Mouse (Mus musculus) neural tube, embryonic 15.5 days (tissue): ENCODE results near the gene Phf24. TPM values are rescaled to one million over a fixed set of nuclear protein-coding genes. Genes with fewer than 3 reads are reported as not detected.

Source experiments
- ATAC-seq: fragments of 200-750 bp; cut with Nextera tagmentation; 2 replicates; pipeline ENCODE4 v1.8.0; 2017; ENCODE audit warnings: mild to moderate bottlenecking, moderate TSS enrichment, moderate library complexity; ENCODE audit not compliant: low FRiP score
- H3K27ac ChIP-seq: fragments of 300-500 bp; sonication (generic); replicated peaks from 2 replicates; pipeline ENCODE4 v1.5.1; 2015; ENCODE audit warnings: mild to moderate bottlenecking, inconsistent platforms
- H3K27me3 ChIP-seq: fragments of 300-500 bp; sonication (generic); replicated peaks from 2 replicates; pipeline ENCODE4 v1.6.1; 2015; ENCODE audit warnings: inconsistent platforms
- H3K36me3 ChIP-seq: fragments of 300-500 bp; sonication (generic); 2 replicates; pipeline ENCODE4 v1.6.1; 2015; ENCODE audit warnings: inconsistent platforms
- H3K4me1 ChIP-seq: fragments of 300-500 bp; sonication (generic); 2 replicates; pipeline ENCODE4 v1.6.1; 2015; ENCODE audit warnings: inconsistent platforms
- H3K4me2 ChIP-seq: fragments of 300-500 bp; sonication (generic); 2 replicates; pipeline ENCODE4 v1.6.1; 2015; ENCODE audit warnings: inconsistent platforms, mild to moderate bottlenecking, moderate library complexity
- H3K4me3 ChIP-seq: fragments of 300-500 bp; sonication (generic); replicated peaks from 2 replicates; pipeline ENCODE4 v1.5.1; 2015; ENCODE audit warnings: mild to moderate bottlenecking, inconsistent platforms
- H3K9ac ChIP-seq: fragments of 300-500 bp; sonication (generic); replicated peaks from 2 replicates; pipeline ENCODE4 v1.6.1; 2015; ENCODE audit warnings: mild to moderate bottlenecking, inconsistent platforms
- H3K9me3 ChIP-seq: fragments of 300-500 bp; sonication (generic); replicated peaks from 2 replicates; pipeline ENCODE4 v1.6.1; 2016; ENCODE audit warnings: inconsistent platforms
- WGBS: fragments of 180-500 bp; shearing (Covaris S2); methylation state at CpG from one replicate; pipeline ENCODE4 v1.1.7; 2015; ENCODE audit warnings: mixed read lengths; 5-methylcytosine and 5-hydroxymethylcytosine counted together
- polyA plus RNA-seq: library from polyadenylated mRNA; unstranded; fragments of >200 nt; fragmentation: Nextera tagmentation; extraction: Ambion mirVana; gene quantifications from 2 replicates; pipeline ENCODE4 v1.2.1, GENCODE M21; 2015

Gene Phf24
- polyA plus RNA-seq, 1 experiment from 2014 or later = 46.1 TPM

DNA sequence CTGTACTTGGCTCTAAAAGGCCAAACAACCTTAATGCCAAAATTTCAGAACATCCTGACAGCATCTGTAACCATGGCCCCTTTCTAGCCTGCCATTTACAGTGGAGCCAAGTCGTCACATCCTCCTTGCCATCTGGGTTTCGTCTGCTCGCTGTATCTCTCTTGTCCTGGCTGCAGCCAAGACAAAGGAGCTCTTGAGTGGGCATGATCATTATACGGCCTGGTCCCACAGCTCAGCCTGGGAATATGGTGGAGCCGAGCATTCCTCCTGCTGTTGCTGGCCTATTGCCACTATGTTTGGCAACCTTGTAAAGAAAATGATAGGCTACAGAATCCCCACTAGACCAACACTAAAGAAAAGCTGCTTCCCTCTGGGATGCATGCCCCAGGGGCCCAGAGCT, 26.9 kb downstream of the Phf24 start:
- WGBS = 36% methylated on average over 5 of the region's 5 CpGs
- H3K27me3 ChIP-seq = no peaks in the 10 kb centered on the region
- peaks cover 36% of the 10 kb centered on the region for H3K4me1 ChIP-seq
- no peak overlapping the region for H3K4me2 ChIP-seq
- H3K9ac ChIP-seq = no peak overlapping the region
- ATAC-seq = no peak
- H3K4me3 ChIP-seq = no peak overlapping the region
- H3K9me3 ChIP-seq = no peaks in the 10 kb centered on the region
- H3K36me3 ChIP-seq = peaks cover 25% of the 10 kb centered on the region
- peak overlapping the region; percentile 24 for H3K27ac ChIP-seq

DNA sequence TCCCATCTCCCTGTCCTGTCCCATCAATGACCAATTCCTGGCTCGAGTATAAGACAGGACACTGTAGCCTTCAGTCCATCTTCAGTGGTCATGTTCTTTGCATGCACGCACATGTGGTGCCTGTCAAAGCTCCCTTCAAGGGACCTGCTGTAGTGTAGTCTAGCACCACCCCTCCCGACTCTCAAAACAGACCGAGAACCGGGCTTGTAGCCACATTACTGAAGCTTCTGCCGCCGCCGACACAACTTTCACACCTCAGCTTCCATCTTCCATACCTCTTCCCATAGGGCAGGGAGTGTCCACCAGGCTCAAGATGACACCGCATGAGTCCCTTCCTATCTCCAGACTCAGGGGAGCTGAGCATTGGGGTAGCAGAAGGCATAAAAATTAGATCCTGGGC, 27.7 kb downstream of the Phf24 start:
- Histone ChIP-seq H3K9me3 (no peaks in the 10 kb centered on the region), H3K4me1 (peaks cover 44% of the 10 kb centered on the region), H3K4me3 (no peak overlapping the region), H3K27me3 (no peaks in the 10 kb centered on the region), H3K27ac (no peak overlapping the region), H3K36me3 (peaks cover 17% of the 10 kb centered on the region), H3K4me2 (no peak overlapping the region), H3K9ac (no peak overlapping the region)
- no peak for ATAC-seq
- 89% methylated on average over 9 of the region's 9 CpGs for WGBS

GRCm38 (mm10) chr4:42945043-42945442, 28.6 kb downstream of the Phf24 start:
- no peaks in the 10 kb centered on the region for H3K27me3 ChIP-seq
- H3K9me3 ChIP-seq = no peaks in the 10 kb centered on the region
- H3K9ac ChIP-seq = no peak overlapping the region
- peaks cover 8% of the 10 kb centered on the region; the same call in 1 of the 2 replicates for H3K36me3 ChIP-seq
- peaks cover 47% of the 10 kb centered on the region for H3K4me1 ChIP-seq
- no peak overlapping the region for H3K4me3 ChIP-seq
- H3K4me2 ChIP-seq = no peak overlapping the region
- no peak for ATAC-seq
- no peak overlapping the region for H3K27ac ChIP-seq
- WGBS = 19% methylated on average over 6 of the region's 6 CpGs

DNA sequence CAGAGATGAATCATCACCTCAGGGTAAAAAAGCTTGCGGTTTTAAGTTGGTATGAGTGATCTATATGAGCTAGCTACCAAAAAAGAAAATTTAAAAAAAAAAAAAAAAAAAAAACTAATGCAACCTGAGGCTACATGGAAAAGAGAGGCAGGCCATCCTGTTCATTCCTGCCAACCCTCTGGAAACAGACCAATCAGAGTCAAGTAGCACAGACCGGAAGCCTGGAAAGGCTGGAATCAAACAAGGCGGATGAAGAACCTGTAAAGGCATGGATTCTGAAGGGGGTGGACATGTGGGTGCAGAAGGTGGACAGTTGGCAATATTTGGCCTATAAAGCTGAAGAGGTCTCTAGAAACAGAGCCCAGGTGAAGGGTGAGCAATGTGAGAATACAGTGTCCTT, 29.0 kb downstream of the Phf24 start:
- H3K9ac ChIP-seq = no peak overlapping the region
- no peaks in the 10 kb centered on the region for H3K27me3 ChIP-seq
- H3K27ac ChIP-seq = no peak overlapping the region
- H3K9me3 ChIP-seq = no peaks in the 10 kb centered on the region
- 0 out of 2 replicates have a peak, but pooled peaks cover 6% of the 10 kb centered on the region for H3K36me3 ChIP-seq
- no peak overlapping the region for H3K4me2 ChIP-seq
- WGBS = 86% methylated on average over 3 of the region's 3 CpGs
- ATAC-seq = no peak
- no peak overlapping the region for H3K4me3 ChIP-seq
- H3K4me1 ChIP-seq = peaks cover 50% of the 10 kb centered on the region

DNA sequence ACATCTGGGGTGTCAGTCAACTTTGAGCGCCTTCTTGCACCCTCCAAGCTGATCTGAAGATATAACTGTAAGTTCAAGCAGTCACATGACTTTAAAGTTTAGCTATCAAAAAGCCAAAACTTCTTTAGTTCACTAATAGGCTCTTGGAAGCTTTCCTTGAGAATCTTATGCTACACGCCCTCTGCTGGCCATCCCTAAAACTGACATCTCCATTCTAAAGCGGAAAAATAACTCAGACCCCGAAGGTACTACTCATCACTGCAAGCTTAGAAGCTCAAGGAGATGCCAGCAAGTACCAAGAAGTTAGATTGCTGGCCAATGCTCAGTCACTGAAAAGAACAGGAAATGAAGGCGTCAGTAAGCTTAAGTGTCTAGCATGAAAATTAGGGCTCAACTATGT, 29.5 kb downstream of the Phf24 start:
- peak overlapping the region; percentile 84 for H3K27ac ChIP-seq
- 9% methylated on average over 5 of the region's 5 CpGs for WGBS
- H3K4me3 ChIP-seq = no peak overlapping the region
- H3K36me3 ChIP-seq = 0 out of 2 replicates have a peak, but pooled peaks cover 2% of the 10 kb centered on the region
- H3K4me2 ChIP-seq = peak overlapping the region; percentile 37
- no peak for ATAC-seq
- no peaks in the 10 kb centered on the region for H3K9me3 ChIP-seq
- no peaks in the 10 kb centered on the region for H3K27me3 ChIP-seq
- peaks cover 55% of the 10 kb centered on the region for H3K4me1 ChIP-seq
- no peak overlapping the region for H3K9ac ChIP-seq

DNA sequence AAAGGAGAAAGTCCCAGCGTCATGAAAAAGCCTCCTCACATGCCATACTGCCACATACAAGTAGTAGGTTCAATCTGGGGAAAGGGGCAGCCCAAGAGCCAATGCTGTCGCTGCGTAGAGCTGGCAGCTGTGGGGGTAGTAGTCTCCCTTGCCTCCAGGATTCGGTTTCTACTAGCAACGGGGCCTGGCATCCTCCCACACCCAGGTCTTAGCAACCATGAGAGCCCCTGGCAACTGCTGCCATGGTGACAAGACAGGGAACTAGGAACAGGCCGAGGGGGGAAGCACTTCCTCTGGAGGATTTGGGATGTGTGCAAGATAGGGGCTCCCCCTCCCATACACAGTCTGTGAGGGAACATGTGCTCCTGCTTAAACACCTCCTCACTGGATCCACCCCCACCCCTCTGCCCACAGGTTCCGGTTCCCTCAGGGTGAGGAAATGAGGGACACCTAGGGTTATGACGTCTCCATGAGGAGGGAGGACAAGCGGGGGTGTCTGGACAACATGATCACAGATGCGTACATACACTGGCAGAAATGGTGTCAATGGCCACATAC, 30.4 kb downstream of the Phf24 start:
- H3K4me2 ChIP-seq = peak overlapping the region; percentile 37
- no peaks in the 10 kb centered on the region for H3K36me3 ChIP-seq
- no peaks in the 10 kb centered on the region for H3K9me3 ChIP-seq
- H3K4me3 ChIP-seq = no peak overlapping the region
- peak overlapping the region; percentile 84 for H3K27ac ChIP-seq
- WGBS = 24% methylated on average over 10 of the region's 10 CpGs
- H3K4me1 ChIP-seq = peaks cover 64% of the 10 kb centered on the region
- ATAC-seq = peak; percentile 42
- peak overlapping the region; percentile 26; the same call in 1 of the 2 replicates for H3K9ac ChIP-seq
- no peaks in the 10 kb centered on the region for H3K27me3 ChIP-seq

GRCm38 (mm10) chr4:42948527-42948926, 32.1 kb downstream of the Phf24 start:
- Histone ChIP-seq H3K4me1 (peaks cover 75% of the 10 kb centered on the region), H3K9ac (no peak overlapping the region), H3K36me3 (no peaks in the 10 kb centered on the region), H3K9me3 (no peaks in the 10 kb centered on the region), H3K4me3 (no peak overlapping the region), H3K27ac (peak overlapping the region; percentile 94), H3K27me3 (no peaks in the 10 kb centered on the region), H3K4me2 (peak overlapping the region; percentile 95)
- no peak for ATAC-seq
- WGBS = 36% methylated on average over 13 of the region's 13 CpGs

- H3K9me3 ChIP-seq = no peaks in the 10 kb centered on the region
- WGBS = 8% methylated on average over 14 of the region's 14 CpGs
- 0 out of 2 replicates have a peak overlapping the region, but pooled peaks have one; percentile 1 for H3K9ac ChIP-seq
- no peaks in the 10 kb centered on the region for H3K36me3 ChIP-seq
- peak overlapping the region; percentile 95 for H3K4me2 ChIP-seq
- no peaks in the 10 kb centered on the region for H3K27me3 ChIP-seq
- peaks cover 82% of the 10 kb centered on the region for H3K4me1 ChIP-seq
- H3K4me3 ChIP-seq = peak overlapping the region; percentile 63
- H3K27ac ChIP-seq = peak overlapping the region; percentile 94
- ATAC-seq = no peak
Measured at GRCm38 (mm10) chr4:42949051-42949675, 32.7 kb downstream of the Phf24 start.

DNA sequence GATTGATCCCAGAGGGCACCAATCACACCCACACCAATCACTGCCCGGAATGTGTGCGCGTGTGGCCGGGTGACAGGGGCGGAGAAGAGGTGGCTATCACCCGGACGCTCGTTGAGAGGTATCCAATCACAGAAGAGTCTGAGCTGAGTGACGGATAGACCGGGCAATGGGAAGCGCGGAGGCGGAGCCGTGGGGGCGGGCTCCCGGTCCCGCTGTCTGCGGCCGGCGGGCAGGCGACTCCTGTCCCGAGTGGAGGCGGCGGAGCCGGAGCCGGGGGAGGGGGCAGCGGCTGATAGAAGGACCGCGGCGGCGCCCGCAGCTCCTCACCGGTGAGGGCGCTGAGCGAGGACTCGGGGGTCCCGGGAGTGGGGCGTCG, 33.2 kb downstream of the Phf24 start, which contains the start of gene Dnajb5:
Dnajb5 (plus strand) TSS at position 139 of the 376 bp plus-strand sequence.
- H3K9ac ChIP-seq = peak within 1 kb of the TSS; percentile 87
- WGBS = under 1% methylated on average over 36 of the region's 39 CpGs

DNA sequence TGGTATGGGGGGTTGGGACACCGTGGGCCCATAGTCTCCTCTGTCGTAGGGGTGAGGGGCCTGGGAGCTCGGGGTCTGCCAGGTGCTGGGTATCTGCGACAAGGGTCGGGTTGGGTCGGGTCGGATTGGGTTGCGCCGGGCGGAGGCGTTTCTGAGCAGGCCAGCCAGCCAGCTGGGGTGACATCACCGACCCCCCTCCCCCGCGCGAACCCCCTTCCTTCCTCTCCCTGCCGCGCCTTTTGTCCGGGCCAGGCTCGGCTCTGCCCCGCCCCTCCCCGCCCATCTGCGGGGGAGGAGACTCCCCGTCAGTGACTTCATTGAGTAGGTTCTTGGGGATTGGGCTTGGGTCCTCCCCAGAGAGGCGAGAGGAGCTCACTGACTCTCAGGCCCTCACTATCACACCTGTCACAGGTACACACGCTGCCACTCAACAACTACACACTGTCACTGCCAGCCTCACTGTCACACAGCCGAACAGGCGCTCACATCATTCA, 33.7 kb downstream of the Phf24 start:
- peak; percentile 74 for ATAC-seq
- no peaks in the 10 kb centered on the region for H3K27me3 ChIP-seq
- peak overlapping the region; percentile 95 for H3K4me2 ChIP-seq
- H3K36me3 ChIP-seq = no peaks in the 10 kb centered on the region
- peak overlapping the region; percentile 87 for H3K9ac ChIP-seq
- H3K4me1 ChIP-seq = peaks cover 91% of the 10 kb centered on the region
- no peaks in the 10 kb centered on the region for H3K9me3 ChIP-seq
- H3K27ac ChIP-seq = peak overlapping the region; percentile 94
- H3K4me3 ChIP-seq = peak overlapping the region; percentile 63
- WGBS = under 1% methylated on average over 21 of the region's 27 CpGs

More for the DNA sequence above, 33.2 kb downstream of the Phf24 start, which contains the start of gene Dnajb5:
- no peaks in the 10 kb centered on the region for H3K9me3 ChIP-seq
- no peaks in the 10 kb centered on the region for H3K36me3 ChIP-seq
- H3K4me3 ChIP-seq = peak within 1 kb of the TSS; percentile 63
- H3K4me2 ChIP-seq = peak within 1 kb of the TSS; percentile 95
- peak; percentile 94 for ATAC-seq
- no peaks in the 10 kb centered on the region for H3K27me3 ChIP-seq
- peaks cover 87% of the 10 kb centered on the region for H3K4me1 ChIP-seq
- peak within 1 kb of the TSS; percentile 94 for H3K27ac ChIP-seq

GRCm38 (mm10) chr4:42951206-42952195, 35.0 kb downstream of the Phf24 start:
- no peak for ATAC-seq
- H3K4me2 ChIP-seq = peak overlapping the region; percentile 95
- H3K36me3 ChIP-seq = peaks cover 8% of the 10 kb centered on the region
- peak overlapping the region; percentile 94 for H3K27ac ChIP-seq
- peak overlapping the region; percentile 87 for H3K9ac ChIP-seq
- H3K9me3 ChIP-seq = no peaks in the 10 kb centered on the region
- peaks cover 82% of the 10 kb centered on the region for H3K4me1 ChIP-seq
- no peaks in the 10 kb centered on the region for H3K27me3 ChIP-seq
- WGBS = 37% methylated on average over 11 of the region's 11 CpGs
- peak overlapping the region; percentile 63 for H3K4me3 ChIP-seq
